Mouse (Mus musculus): ENCODE measurements at regions not wholly inside any gene's neighbourhood (a gene's known extent, or its start where the extent isn't known, plus 50 kb on each side); places are given as distances from the start of the nearest gene placed in this dataset.
"Not testable (repeated sequence)": the region's sequence is repeated elsewhere in the genome, so short reads cannot be mapped to it uniquely, and the experiment has no call there.

- peak; percentile 62 for DNase-seq (ENCODE audit: low read depth, low spot score)
These were observed 2289.7 kb downstream of the Cntnap5b start for GRCm38 (mm10) chr1:102062268-102062667.

- DNase-seq (ENCODE audit: low read depth, low spot score): no peak
These were observed 2333.1 kb downstream of the Cntnap5b start for GRCm38 (mm10) chr1:102105658-102106057.

- no peak for DNase-seq (ENCODE audit: low read depth, low spot score)
These were observed 2366.5 kb downstream of the Cntnap5b start for GRCm38 (mm10) chr1:102139021-102139420.

- no peak for DNase-seq (ENCODE audit: low read depth, low spot score)
These were observed 2373.8 kb downstream of the Cntnap5b start for GRCm38 (mm10) chr1:102146368-102146767.

GRCm38 (mm10) chr1:102166649-102167048, 2394.1 kb downstream of the Cntnap5b start:
- DNase-seq (ENCODE audit: low read depth, low spot score): no peak

- peak; percentile 16 for DNase-seq (ENCODE audit: low read depth, low spot score)
These were observed 2398.2 kb downstream of the Cntnap5b start for GRCm38 (mm10) chr1:102170566-102171286.

GRCm38 (mm10) chr1:102185925-102186324, 2413.4 kb downstream of the Cntnap5b start:
- no peak for DNase-seq (ENCODE audit: low read depth, low spot score)

- no peak for DNase-seq (ENCODE audit: low read depth, low spot score)
These were observed 2462.9 kb downstream of the Cntnap5b start for GRCm38 (mm10) chr1:102235473-102235872.

- peak; percentile 91 for DNase-seq (ENCODE audit: low read depth, low spot score)
These were observed 2490.7 kb downstream of the Cntnap5b start for GRCm38 (mm10) chr1:102263126-102263860.

GRCm38 (mm10) chr1:102264457-102264856, 2491.9 kb downstream of the Cntnap5b start:
- peak; percentile 95 for DNase-seq (ENCODE audit: low read depth, low spot score)

GRCm38 (mm10) chr1:102274456-102274855, 2493.9 kb upstream of the Cdh20 start:
- DNase-seq (ENCODE audit: low read depth, low spot score): no peak

- DNase-seq (ENCODE audit: low read depth, low spot score): no peak
These were observed 2480.0 kb upstream of the Cdh20 start for GRCm38 (mm10) chr1:102288288-102288687.

- peak; percentile 74 for DNase-seq (ENCODE audit: low read depth, low spot score)
These were observed 2464.8 kb upstream of the Cdh20 start for GRCm38 (mm10) chr1:102303526-102303925.

GRCm38 (mm10) chr1:102353136-102353535, 2415.2 kb upstream of the Cdh20 start:
- no peak for DNase-seq (ENCODE audit: low read depth, low spot score)

- not testable (repeated sequence) for DNase-seq (ENCODE audit: low read depth, low spot score)
These were observed 2410.4 kb upstream of the Cdh20 start for GRCm38 (mm10) chr1:102357911-102358310.

- DNase-seq (ENCODE audit: low read depth, low spot score): peak; percentile 79
These were observed 2389.7 kb upstream of the Cdh20 start for GRCm38 (mm10) chr1:102378613-102379012.

All from R1 (cell line).